Mouse (Mus musculus) cerebellum, adult (tissue): Measurements from ENCODE around the gene Kdr.

Experiments used
- ATAC-seq: cut with Nextera tagmentation; 2 replicates; pipeline ENCODE4 v1.9.2; 2017; ENCODE audit warnings: mild to moderate bottlenecking, moderate library complexity, mixed read lengths; ENCODE audit not compliant: insufficient number of reproducible peaks, low FRiP score, low TSS enrichment

The Kdr gene

DNA sequence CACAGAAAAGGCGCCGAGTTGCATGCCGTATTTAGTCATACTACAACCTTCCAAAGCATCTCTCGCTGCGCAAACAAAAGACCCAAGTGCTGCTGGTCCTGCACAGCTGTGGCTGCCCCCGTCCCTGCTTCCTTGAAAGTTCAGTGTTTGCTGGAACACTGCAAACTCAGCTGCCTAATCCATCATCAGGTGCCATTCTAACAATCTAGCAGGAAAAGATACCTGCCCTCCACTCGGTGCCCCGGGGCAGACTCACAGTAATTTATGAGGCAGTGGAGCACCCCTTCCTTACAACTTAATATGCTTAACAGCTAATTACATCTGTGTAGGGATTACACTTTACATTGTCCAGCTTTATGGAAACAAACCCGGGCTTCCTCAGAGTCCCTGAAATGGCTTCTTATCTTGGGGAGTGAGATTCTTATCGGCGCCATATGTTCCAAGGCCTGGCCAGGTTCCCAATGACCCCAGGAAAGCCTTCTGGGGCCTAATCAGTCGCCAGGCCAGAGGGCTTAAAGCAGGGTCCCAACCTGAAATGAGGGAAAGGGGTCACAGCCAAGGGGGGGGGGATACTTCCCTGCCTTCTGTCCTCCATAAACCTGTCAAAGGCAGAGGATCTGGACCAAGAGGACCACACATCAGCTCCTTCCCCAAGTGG, 56.4 kb downstream of the Kdr start:
- no peak for ATAC-seq

DNA sequence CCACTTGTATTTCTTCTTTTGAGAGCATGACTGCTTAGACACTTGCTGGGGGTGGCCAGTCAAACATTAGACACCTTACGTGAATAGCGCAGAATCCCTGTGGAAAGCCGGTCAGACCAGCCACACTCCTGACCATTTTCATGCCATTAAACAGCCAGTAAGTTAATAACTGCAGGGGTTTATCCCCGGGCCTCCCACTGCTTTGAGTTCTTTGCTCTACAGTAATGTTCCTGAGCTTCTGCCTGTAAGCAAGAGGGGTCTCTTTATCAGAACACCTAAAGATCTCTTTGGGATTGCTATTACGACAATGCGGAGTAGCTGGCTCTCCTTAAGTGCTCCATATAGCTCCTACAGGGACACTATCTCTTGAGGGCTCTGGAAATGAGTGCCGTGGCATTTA, 58.7 kb downstream of the Kdr start:
- ATAC-seq, result no peak

DNA sequence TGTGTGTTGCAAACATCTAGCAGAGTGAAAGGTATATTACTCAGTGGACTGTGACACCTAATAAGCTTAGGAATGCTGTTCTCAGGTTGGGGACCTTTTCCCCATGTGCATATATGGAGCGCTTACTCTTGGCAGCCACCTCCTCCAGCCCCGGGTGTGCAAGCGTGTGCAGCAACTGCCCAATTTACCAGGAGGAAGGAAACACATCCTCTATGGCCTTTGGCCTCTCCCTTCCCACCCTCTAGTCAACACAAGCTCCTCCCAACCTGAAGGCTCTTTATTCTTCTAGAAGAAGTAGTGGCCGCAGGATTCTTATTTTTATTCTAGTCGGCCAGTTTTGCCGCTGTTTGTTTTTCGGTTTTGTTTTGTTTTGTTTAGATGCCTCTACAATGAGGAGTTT, 60.1 kb downstream of the Kdr start:
- ATAC-seq, result no peak

DNA sequence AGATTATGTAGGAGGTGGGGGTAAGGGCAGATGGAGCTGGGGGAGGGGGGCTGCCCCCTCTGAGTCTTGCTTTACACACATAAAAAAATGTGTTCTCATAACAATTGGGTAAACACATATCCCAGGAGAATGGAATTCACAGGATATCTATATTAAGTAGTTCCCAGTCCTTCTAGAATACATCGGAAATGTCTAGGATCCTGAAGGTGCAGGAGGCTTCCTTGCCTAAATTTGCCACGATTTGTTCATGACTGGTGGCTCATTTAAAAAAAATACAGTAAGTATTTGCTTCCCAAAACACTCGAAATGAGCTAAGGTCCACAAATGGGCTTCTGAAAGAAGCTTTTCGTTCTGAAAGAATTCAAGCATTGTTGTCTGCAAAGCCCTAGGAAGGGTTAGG, 61.0 kb downstream of the Kdr start:
- ATAC-seq, result no peak

DNA sequence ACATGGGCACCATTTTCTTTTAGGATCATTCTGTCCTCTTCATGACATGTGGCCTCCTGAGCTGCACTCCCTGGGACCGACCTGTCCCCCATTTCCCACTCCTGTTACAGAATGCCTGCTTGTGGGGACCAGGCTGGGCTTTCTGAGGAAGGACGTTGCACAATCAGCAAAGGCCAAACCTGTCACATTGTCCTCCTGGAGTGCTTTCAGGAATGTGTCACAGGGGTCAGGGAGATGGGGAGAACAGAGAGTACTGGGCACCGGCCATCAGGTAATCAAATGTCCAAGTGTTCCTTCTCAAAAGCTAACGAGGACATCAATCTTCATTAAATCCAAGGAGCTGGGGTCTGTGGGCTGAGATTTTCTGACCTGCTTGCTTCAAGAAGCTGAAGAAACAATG, 72.2 kb downstream of the Kdr start:
- no peak for ATAC-seq

DNA sequence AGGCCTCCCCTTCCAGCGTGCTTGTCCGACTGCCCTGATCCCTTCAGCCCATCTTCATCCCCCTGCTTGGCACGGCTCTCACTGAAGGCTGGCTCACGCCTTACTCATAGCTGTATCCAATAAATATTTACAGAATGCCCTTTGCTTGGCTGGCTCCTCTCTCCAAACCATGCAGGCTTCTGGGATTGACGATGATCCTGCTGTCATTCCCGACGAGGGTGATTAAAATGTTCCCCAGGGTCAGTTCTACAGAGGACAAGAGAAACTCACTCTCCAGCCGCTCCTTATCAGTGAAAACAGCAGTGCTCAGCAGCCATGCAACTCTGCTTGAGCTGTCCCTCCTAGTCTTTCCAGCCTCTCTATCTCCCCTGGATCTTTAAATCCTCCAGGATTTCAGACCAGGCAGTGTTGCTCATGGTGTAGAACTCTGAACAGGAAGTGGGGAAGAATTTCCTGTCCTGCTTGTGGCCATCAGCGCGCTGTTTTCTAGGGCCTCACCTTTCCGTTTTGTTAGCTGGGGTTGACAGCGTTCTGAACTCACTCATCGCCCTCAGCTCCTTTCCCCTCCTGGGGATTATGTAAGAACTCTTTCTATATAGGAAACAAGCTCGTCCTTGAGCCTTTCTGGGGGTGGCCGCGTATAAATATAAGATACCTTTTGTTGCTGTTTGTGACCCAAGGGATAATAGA, 77.9 kb downstream of the Kdr start:
- ATAC-seq, result no peak

DNA sequence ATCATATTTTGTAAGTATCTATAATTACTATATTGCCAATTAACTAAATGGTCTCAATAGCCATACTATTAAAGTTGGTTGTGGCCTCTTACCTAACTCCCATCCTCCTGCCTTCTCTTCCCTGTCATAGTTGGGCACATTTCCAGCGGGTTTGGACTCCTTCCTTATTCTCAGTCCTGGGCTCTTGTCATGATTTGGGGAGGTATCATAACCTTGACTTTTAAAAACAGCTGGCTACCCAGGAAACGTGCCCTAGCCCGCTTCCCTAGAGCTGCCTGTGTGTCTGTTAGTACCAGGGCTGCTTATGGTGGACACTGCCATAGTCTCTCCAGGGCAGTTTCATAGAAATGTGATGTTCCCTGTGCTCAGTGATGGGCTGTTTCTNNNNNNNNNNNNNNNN, 82.9 kb downstream of the Kdr start:
- ATAC-seq, result no peak

DNA sequence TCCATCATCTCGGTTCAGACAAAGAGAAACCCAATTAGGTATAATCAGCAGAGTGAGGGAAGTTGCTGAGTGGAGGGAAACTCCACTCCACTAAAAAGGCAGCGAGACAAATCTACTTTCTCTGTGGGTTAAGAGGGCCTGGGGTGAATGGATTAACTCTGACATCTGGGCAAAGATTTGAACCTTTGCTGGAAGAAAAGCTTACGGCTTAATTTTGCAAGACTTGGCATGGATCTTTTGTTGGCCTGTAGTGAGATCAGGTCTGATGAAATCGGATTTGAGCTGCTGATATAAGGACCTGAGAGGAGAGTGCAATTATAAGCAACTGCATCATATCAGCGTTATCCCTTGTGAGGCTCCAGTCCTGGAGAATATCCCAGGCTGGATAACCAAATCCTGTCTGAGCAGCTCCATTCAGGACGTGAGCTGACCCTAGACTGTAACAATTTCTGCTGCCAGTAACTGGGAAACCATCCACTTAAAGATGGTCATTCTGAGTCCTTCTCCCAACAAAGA, 85.2 kb downstream of the Kdr start:
- ATAC-seq, result no peak
